Mouse (Mus musculus) inflammation-experienced regulatory T-cells, adult 16 weeks (primary cell): ENCODE measurements around the gene Stk24. TPM values are rescaled to one million over a fixed set of nuclear protein-coding genes. Genes with fewer than 3 reads are reported as not detected.

Source experiments
- polyA plus RNA-seq: library from polyadenylated mRNA; unstranded; fragments of 100-300 nt; shearing (Covaris generic); gene quantifications from one replicate; pipeline ENCODE4 v1.2.1, GENCODE M21; 2017

Stk24 gene
- 9.7 TPM for polyA plus RNA-seq

GRCm38 (mm10) chr14:121379827-121380145 lies at the start of gene Stk24:
TSS of gene Stk24 (minus strand) at chr14:121380011.

Other genes starting within 250 kb of the Stk24 start
- 0.27 TPM for gene Slc15a1, start 125.2 kb upstream of the Stk24 start, polyA plus RNA-seq